Mouse (Mus musculus): ENCODE measurements at regions not wholly inside any gene's neighbourhood (a gene's known extent, or its start where the extent isn't known, plus 50 kb on each side); places are given as distances from the start of the nearest gene placed in this dataset.

GRCm38 (mm10) chr12:20815599-20815998 lies 174.7 kb upstream of the Asap2 start:
- TF ChIP-seq CTCF (IDR thresholded peaks at IDR 0.05; ENCODE audit: low read depth) (no peak), EP300 (IDR thresholded peaks at IDR 0.05; ENCODE audit: low read depth) (no peak)

All from heart, postnatal 0 days (tissue).